Mouse (Mus musculus) frontal cortex, adult (tissue): ENCODE measurements at regions not wholly inside any gene's neighbourhood (a gene's known extent, or its start where the extent isn't known, plus 50 kb on each side); places are given as distances from the start of the nearest gene placed in this dataset.

ENCODE experiments used
- ATAC-seq: cut with Nextera tagmentation; 2 replicates; pipeline ENCODE4 v1.9.2; 2017; ENCODE audit warnings: mild to moderate bottlenecking, moderate library complexity, mixed read lengths; ENCODE audit not compliant: low TSS enrichment

GRCm38 (mm10) chr5:119139816-119140215 is 530.7 kb upstream of the Tbx3 start:
- no peak for ATAC-seq

DNA sequence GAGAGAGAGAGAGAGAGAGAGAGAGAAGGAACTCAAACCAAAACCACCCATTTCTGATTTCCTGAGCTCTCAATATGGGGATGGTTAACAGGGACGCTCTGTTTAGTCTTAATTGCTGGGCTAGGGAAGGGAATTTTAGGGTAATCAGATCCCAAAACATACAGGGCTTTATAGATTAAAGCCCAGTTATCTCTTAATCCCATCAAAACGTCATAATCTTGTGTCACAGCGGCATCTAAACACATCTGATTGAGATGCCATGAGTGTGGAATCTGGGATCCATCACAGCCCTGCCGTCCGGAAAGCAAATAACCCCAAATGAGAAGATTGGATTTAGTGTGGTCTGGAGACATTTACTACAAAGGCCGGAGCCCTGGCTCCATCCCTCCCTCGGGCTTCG is 527.1 kb upstream of the Tbx3 start:
- ATAC-seq: no peak

DNA sequence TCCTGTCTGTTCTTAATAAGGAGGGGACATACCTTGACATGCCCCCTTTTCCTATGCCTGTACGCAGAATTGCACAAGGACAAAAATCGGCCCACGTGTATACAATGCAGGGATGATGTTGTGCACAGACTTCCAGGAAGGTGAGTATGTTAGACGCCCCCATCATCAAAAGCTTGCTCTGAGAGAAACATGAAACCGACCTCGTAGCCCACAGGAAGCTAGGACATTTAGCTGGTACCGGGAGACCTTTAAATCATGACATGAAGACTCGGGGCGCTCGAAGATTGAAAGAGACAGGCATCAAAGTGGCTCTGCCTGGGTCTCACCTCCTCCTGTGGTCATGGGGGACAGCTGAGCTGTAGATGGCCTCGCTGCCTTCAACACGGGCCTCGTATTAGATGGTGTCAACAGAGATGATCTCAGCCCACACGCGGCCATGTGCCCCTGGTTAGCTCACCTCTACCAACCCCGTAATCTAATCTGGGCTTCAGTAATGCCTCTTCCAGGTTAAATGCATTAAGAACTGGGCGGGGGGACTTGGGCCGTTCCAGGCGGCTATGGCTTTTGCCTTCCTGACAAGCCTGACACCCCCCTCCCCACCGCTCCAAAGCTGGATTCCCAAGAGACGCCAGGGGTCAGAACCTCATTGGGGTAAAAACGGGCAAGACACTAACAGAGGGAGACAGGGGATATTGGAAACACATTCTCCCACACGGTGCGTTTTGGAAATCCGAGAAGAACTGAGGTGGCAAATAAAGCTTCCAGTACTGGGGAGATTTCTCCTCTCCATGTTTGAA is 520.9 kb upstream of the Tbx3 start:
- no peak for ATAC-seq

GRCm38 (mm10) chr5:119153086-119153485 is 517.4 kb upstream of the Tbx3 start:
- no peak for ATAC-seq

DNA sequence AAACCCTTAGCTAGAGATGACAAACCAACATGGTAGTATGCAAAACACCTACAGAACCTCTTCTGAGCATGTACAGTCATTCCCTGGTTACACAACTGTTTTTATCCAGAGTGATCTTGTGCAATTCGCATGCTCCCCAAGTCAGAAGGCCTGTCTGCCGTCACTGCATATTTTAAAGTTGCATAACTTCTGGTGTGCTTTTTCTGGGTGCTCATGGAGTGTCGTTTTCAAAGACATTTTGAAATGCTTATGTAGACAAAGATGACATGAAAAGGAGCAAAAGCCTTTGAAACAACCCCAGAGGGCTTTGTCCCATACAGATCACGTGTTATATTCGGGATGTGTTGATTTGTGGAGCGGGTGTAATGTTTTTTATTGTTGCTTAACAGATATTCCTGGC is 513.8 kb upstream of the Tbx3 start:
- ATAC-seq: no peak

DNA sequence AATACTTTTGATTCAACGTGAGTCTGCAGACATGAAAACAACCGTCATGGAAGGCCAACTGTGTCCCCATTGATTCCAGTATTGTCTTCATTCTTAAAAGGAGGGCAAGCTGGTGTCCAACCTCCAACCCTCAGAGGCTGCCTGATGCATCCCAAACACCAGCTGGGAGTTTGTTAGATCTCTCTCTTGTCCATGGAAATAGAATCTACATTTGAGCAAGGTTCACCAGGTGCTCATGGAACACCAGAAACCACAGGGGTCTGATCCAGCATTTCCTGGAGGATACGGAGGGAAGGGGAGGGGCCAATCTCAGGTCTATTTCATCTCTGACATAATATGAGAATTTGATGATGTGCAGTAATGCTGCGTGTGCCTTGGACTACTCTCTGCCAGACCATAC is 512.3 kb upstream of the Tbx3 start:
- no peak for ATAC-seq

DNA sequence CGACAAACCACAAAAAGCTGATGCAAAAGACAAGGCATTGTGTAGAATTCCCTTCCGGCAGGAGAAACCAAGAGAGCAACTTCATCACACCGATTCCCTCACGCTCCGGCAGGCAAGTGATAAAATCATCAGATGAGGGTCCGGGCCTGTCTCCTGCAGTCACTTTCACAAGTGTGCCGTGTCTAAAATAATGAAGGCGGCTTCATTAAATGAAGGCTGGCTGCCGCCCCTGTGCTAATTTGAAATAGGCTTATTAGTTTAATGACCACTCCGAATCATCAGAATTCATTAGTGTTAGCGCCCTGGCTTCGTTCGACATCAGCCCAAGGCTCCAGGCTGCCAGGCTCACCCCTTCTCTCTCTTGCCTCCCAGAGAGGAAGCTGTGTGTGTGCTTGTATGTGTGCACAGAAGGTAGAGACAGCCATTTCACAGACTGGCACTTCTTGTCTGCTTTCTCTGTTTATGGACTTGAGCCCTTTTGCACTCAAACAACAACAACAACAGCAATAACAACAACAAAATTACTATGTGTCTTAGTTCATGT is 508.3 kb upstream of the Tbx3 start:
- no peak for ATAC-seq

DNA sequence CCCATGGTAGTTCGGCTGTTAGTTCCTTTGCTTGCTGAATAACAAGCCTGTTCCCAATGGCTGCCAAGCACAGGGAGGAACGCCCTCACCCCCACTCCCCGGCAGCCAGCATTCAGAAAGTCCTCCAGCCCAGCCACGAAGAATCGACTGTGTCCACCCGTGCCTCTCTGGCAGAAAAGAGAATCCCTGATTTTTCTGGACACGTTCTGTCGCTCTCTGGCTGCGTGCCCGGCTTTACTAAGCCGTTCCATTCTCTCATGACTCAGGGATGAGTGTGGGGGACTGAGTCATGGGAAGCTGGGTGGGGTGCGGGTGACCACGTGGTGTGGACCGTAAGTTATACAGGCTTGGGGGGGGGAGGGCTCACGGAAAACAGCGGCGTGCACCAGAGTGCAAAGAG is 502.8 kb upstream of the Tbx3 start:
- peak; percentile 94 for ATAC-seq

DNA sequence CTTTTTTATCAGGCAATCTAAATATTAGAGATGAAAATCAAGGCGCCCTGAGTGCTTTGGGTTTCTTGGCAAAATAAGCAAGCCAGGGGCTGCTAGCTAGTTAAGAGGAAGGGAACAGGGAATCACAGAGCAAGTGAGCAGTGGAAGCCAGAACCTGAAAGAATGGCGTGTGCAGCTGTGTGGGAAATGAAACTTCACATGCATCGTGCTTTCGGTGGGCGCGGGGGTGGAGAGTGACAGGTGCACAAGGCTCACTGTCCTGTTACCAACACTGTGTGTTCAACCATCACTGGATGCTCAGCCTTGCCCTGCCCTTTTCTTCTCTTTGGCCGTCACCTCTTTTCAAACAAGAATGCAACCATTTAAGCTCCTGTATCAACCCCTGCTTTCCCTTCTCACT is 501.2 kb upstream of the Tbx3 start:
- no peak for ATAC-seq

DNA sequence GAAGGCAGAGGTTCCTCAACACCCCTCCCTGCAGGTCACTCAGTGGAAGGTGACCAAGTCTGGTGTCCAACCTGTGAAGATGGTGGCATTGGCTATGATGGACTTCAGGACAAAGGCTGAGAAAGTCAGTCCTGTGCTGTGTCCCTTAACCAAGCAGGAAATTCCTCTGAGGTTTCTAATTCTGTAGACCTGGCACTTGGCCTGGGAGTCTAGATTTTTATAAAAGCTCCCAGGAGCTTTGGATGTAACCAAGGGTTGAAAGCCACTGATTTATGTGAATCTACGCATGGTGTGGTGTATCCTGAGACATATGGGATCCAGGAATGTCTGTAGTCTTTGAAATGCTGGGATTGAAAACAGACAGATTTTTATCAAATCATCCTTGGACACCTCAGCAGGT is 498.8 kb upstream of the Tbx3 start:
- no peak for ATAC-seq

DNA sequence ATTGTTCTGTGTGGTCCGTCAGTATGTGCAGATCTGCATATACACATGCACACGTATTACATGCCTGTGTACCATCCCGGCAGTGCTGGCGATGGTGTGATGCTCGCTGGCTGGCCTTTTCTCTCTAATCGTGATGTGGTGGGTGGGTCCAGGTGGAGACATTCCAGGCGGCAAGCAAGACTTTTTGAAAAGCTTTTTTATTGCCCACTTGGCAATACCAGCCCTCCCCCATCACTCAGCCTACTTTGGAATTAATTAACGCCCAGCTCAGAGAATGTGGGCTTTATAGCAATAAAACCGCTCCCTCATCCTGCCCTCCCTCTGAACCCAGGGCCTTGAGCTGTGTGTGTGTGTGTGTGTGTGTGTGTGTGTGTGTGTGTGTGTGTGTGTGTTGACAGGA is 491.7 kb upstream of the Tbx3 start:
- no peak for ATAC-seq

GRCm38 (mm10) chr5:119183545-119184047 is 486.9 kb upstream of the Tbx3 start:
- ATAC-seq: no peak

DNA sequence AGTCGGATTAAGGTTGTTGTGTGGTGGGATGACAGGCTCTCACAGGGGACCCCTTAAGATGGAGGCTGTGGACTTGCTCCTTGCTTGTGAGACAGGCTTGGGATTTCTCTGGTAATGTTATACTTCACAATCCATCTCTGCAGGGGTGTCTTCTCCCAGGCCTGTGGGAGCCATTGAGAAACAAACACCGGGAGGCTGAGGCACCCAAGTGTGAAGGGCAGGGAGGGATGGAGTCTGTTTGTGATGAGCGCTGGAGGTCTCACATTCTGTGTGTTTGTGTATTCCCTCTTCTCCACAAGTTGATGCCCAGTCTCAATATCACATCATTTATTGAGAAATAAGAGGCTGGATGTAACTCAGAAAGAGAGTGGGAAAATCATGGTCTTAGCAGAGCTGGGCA is 483.9 kb upstream of the Tbx3 start:
- ATAC-seq: no peak

GRCm38 (mm10) chr5:119188476-119188875 is 482.0 kb upstream of the Tbx3 start:
- no peak for ATAC-seq

DNA sequence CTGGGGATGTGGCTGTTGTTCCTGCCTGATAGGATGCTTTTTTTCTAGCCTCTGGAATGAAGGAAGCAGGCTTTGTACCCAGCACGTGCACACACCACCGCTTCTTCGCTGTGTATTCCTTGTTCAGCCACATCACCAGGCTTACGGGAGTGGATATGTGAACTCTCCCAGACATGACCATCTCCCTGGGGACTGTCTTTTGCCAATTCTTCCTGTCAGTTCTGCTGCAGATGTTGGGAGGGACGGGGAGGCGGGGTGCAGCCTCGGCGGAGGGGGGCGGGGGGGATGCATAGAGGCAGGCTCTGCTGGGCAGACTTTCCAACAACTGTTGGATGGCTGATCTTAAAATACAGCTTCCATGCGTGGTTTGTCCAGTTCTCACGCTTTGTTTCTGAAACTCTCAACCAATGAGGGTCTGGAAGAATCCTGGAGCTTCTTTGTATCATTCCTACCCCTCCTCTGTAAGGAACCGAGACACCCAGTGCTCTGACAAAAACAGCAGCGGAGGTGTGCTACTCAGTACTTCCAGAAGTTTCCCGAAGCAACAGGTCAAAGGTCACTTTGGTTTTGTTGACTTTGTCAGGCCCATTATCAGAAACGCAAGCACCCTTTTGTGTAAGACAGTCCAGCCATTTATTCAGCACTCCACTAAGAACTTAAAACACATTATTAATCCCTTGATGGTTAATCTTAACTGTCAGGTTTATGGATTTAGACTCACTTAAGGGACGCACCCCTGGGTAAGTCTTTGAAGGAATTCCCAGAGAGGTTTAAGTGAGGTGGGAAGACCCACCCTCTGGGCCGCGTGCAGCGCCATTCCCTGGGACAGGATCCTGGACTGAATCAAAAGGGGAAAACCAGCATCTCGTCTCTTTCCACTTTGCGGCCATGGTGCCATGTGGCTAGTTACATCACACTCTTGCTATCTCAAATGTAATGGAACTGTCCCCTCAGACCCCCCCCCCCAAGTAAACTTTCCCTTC is 476.5 kb upstream of the Tbx3 start:
- no peak for ATAC-seq

- no peak for ATAC-seq
Measured at GRCm38 (mm10) chr5:119199906-119200305, 470.6 kb upstream of the Tbx3 start.

GRCm38 (mm10) chr5:119201251-119201650 is 469.2 kb upstream of the Tbx3 start:
- no peak for ATAC-seq

DNA sequence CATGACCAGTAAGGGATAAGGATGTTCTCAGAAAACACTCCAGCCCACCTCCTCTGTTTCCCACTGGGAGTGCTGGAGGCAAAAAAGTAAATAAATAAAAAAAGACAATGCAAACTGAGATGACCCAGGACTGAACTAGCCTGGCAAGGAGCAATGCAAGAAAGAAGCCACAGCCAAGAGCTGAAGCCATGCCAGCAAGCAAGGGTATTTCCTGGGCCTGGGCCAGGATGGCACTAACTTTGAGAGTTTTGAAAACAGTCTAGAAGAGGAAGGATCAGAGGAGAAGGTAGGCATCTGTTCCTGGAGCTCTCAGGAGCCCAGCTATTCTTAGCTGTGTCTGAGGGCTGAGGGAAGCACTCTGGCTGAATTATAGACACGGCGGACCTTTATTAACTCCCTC is 465.7 kb upstream of the Tbx3 start:
- ATAC-seq: no peak

DNA sequence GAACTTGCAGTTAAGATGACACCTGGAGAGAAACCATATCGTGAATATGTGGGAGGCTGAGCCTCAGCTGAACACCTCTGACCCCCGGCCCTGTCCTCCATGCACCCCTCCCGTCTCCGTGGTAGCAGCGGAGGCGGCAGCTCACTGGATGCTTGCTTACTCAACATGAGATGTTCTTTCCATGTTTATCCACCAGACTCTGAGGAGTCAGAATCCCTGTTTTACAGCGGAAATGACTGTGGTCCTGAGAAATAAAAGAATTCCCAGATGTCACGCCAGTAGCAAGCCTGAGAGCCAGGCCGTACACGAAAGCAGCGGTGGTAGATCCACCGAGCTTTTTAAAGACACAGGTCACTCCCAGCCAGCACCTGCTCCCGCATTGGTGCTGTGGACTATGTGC is 462.4 kb upstream of the Tbx3 start:
- no peak for ATAC-seq

GRCm38 (mm10) chr5:119213196-119213595 is 457.3 kb upstream of the Tbx3 start:
- ATAC-seq: peak; percentile 76

- peak; percentile 62 for ATAC-seq
Measured at GRCm38 (mm10) chr5:119213692-119214357, 456.6 kb upstream of the Tbx3 start.

DNA sequence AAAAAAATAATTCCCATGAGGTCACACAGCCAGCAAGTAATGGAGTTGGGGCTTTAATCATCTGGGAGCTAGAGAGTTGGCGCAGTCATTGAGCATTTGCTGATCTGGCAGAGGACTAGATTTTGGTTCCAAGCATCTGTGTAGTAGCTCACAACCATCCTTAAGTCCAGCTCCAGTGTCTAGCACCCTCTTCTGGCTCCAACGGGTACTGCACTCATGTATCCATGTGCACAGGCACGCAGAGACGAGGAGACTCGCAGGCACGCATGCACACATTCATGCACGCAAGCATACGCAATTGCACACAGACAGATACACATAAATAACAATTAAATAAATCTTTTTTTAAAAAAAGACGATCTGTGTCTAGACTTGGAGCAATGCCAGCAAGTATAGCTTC is 455.5 kb upstream of the Tbx3 start:
- ATAC-seq: no peak
